Mouse (Mus musculus) brain, embryonic 14.5 days (tissue): ENCODE data around the gene Gm27029. TPM values are rescaled to one million over a fixed set of nuclear protein-coding genes. Genes with fewer than 3 reads are reported as not detected.

Experiments
- DNase-seq: peaks from one replicate; pipeline ENCODE4 v3.0.0-alpha.2; 2011; ENCODE audit warnings: low read depth
- CTCF ChIP-seq: fragments of 200-500 bp; IDR thresholded peaks from 2 replicates; pipeline ENCODE4 v1.5.1; 2012; ENCODE audit warnings: inconsistent platforms, mild to moderate bottlenecking, moderate library complexity, borderline replicate concordance; ENCODE audit not compliant: insufficient read depth, insufficient read length; ENCODE audit errors: extremely low read depth
- POLR2A ChIP-seq: fragments of 200-500 bp; IDR thresholded peaks from 2 replicates; pipeline ENCODE4 v1.6.1; 2012; ENCODE audit warnings: mild to moderate bottlenecking, inconsistent platforms, borderline replicate concordance; ENCODE audit not compliant: poor library complexity, insufficient read depth, insufficient read length, severe bottlenecking; ENCODE audit errors: extremely low read depth
- polyA plus RNA-seq: library from polyadenylated mRNA; depleted of rRNA; stranded (reverse); fragments of >200 nt; gene quantifications from 2 replicates; pipeline ENCODE4 v1.2.3, GENCODE M21; 2012; rRNA removed

Gene Gm27029
- polyA plus RNA-seq, 1 experiment = 3.9 TPM

DNA sequence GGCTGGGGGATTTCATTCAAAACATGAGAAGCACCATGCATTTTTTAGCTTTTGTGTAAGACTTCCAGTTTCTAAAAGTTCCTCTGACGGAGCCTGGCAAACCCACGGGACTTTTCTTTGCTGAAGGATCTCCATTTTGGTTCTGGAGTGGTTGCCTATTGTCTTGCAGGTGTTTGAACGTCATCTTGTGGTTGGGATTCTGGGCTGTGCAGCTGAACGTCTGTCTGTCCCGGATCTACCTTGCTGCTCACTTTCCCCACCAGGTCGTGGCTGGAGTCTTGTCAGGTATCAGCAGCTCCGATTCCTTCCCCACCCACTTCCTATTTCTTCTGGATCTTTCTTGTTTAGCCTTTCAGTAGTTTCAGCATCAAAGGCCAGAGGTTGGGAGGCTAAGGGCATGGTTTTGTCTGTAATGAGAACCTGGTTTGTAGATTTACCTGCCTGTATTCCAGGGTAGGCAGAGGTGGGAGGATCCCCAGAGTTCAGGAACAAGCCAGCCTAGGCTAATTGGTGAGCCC, 50.1 kb downstream of the Gm27029 start:
- DNase-seq = no peak
- TF ChIP-seq CTCF = no peak
- TF ChIP-seq POLR2A = no peak

DNA sequence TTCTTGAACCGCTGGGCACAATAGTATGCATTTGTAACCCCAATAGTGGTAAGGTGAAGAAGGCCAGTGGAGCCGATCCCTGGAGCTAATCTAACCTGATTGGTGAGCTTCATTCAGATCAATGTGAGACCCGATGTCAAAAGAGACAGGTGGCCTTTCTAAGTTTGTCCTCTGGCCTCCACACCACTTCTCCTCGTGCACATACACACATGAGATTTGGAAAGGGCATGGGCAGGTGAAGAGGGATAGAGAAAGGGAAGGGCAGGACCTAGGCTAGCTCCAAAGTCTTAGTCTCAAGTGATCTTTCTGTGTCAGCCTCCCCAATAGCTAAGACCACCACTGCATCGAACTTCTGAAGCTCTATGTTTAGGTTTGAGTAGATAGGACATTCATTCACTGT, 54.5 kb downstream of the Gm27029 start:
- TF ChIP-seq POLR2A = no peak
- no peak for TF ChIP-seq CTCF
- no peak for DNase-seq

GRCm38 (mm10) chr11:101367326-101367935, 57.2 kb downstream of the Gm27029 start, which contains the start of gene G6pc:
Gene G6pc, plus strand, starts transcription at chr11:101367561.
- no peak for TF ChIP-seq POLR2A
- no peak for TF ChIP-seq CTCF
- DNase-seq = no peak

DNA sequence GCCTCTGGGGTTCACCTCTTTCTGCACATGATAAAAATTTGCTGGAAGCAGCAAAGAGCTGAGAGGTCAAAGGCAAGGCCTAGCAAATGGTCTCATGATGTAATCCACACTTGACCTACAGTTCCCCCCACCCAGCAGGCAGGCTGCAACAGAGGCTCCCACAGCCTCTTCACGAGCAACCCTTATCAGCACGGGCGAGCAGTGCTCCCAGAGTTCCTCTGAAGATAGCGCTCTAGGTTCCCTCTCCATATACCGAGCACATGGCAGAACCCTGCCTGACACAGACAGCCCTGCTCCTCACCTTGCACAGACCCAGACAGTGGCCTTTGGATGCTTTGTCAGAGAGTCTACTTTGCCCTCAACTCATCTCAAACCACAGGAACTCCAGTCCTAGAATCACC, 60.1 kb downstream of the Gm27029 start:
- DNase-seq = no peak
- TF ChIP-seq POLR2A (no peak), CTCF (no peak)

DNA sequence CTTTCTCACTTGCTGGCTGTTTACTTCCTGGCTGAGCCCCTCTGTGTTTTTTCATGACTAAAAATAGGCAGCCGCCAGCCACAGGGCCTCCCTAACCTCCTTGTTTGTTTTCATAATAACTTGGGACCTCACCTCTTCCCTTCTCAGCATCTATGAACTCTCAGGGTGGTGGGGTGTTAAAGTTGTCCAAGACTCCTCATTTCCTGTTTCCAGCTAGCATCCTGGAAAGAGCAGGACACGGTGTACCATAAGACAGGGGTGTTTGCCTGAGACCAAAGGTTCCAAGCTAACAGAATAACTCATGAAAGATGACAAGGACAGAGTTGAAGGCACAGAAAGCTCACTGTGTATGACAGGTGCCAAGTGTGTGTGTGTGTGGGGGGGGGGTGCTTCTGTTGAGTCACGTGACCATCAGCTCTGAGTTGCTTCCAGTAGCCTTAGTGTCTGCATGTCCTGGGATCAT, 63.9 kb downstream of the Gm27029 start:
- DNase-seq = peak; percentile 2
- no peak for TF ChIP-seq POLR2A
- TF ChIP-seq CTCF = no peak

- TF ChIP-seq CTCF (no peak), POLR2A (no peak)
Measured at GRCm38 (mm10) chr11:101359776-101360175, 64.8 kb downstream of the Gm27029 start.

GRCm38 (mm10) chr11:101357505-101358182, 67.0 kb downstream of the Gm27029 start:
- no peak for DNase-seq
- TF ChIP-seq CTCF (no peak), POLR2A (no peak)

More at GRCm38 (mm10) chr11:101359776-101360175, 64.8 kb downstream of the Gm27029 start:
- DNase-seq = no peak

Other genes starting within 250 kb of the Gm27029 start
- gene Ccr10, start 249.4 kb downstream of the Gm27029 start, polyA plus RNA-seq = 0.19 and 0.20 TPM in 2 replicates
- 27.2 and 29.3 TPM in 2 replicates for gene Ezh1, start 198.3 kb downstream of the Gm27029 start, polyA plus RNA-seq
- gene Ramp2, start 178.8 kb downstream of the Gm27029 start, polyA plus RNA-seq = 67.7 and 79.6 TPM in 2 replicates
- 55.2 and 69.3 TPM in 2 replicates for gene Vps25, start 171.1 kb downstream of the Gm27029 start, polyA plus RNA-seq
- gene Wnk4, start 164.2 kb downstream of the Gm27029 start, polyA plus RNA-seq = 4.0 and 5.3 TPM in 2 replicates
- 0.53 and 0.79 TPM in 2 replicates for gene Cntd1, start 145.8 kb downstream of the Gm27029 start, polyA plus RNA-seq
- 158 and 159 TPM in 2 replicates for gene Coa3, start 145.7 kb downstream of the Gm27029 start, polyA plus RNA-seq
- 102 and 107 TPM in 2 replicates for gene Becn1, start 122.5 kb downstream of the Gm27029 start, polyA plus RNA-seq
- gene Psme3, start 108.6 kb downstream of the Gm27029 start, polyA plus RNA-seq = 126 and 149 TPM in 2 replicates
- gene Aoc2, start 99.7 kb downstream of the Gm27029 start, polyA plus RNA-seq = 10.1 and 11.5 TPM in 2 replicates
- 0.30 and 0.49 TPM in 2 replicates for gene Aoc3, start 94.2 kb downstream of the Gm27029 start, polyA plus RNA-seq
- not detected in 2 replicates for gene G6pc, start 57.2 kb downstream of the Gm27029 start, polyA plus RNA-seq
- gene Aarsd1, start 7.2 kb downstream of the Gm27029 start, polyA plus RNA-seq = 51.3 and 53.6 TPM in 2 replicates
- 29.9 and 31.2 TPM in 2 replicates for gene Rundc1, start 289 bp upstream of the Gm27029 start, polyA plus RNA-seq
- 1.9 and 2.6 TPM in 2 replicates for gene Ptges3l, start 537 bp upstream of the Gm27029 start, polyA plus RNA-seq
- gene Rpl27, start 17.5 kb upstream of the Gm27029 start, polyA plus RNA-seq = 836 and 1,059 TPM in 2 replicates
- 2.6 and 3.2 TPM in 2 replicates for gene Ifi35, start 23.6 kb upstream of the Gm27029 start, polyA plus RNA-seq
- gene Rnd2, start 40.2 kb upstream of the Gm27029 start, polyA plus RNA-seq = 139 and 205 TPM in 2 replicates
- 169 and 204 TPM in 2 replicates for gene Vat1, start 41.4 kb upstream of the Gm27029 start, polyA plus RNA-seq
- 4.1 and 5.5 TPM in 2 replicates for gene Brca1, start 127.2 kb upstream of the Gm27029 start, polyA plus RNA-seq
- 118 and 119 TPM in 2 replicates for gene Nbr1, start 127.4 kb upstream of the Gm27029 start, polyA plus RNA-seq
- gene Tmem106a, start 157.4 kb upstream of the Gm27029 start, polyA plus RNA-seq = 3.6 and 5.3 TPM in 2 replicates
- gene Gm11634, start 174.5 kb upstream of the Gm27029 start, polyA plus RNA-seq = not detected in 2 replicates
- 13.7 and 25.0 TPM in 2 replicates for gene Rdm1, start 202.4 kb upstream of the Gm27029 start, polyA plus RNA-seq
- gene Arl4d, start 240.7 kb upstream of the Gm27029 start, polyA plus RNA-seq = 18.9 and 42.0 TPM in 2 replicates